Comparison of ENCODE assay signal across 14 mouse cellular contexts in the genomic region with DNA sequence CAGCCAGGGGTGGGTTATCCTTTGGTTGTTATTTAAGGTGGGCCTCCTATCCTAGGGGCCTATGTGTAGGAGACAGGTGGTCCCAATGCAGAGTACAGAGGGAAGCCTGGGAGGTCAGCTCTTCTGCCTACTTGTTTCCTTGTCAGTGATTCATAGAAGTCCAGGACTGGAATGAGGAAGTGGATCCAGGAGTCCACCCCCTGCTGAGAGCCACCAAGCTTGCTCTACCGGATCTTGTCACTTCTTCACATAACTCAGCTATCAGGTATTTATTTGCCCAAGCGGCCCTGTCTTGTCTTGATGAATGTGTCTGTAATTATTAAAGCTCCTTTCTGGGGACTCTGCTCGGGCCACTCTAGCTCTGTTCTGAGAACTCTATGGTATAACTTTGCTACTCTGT. TPM values are rescaled to one million over a fixed set of nuclear protein-coding genes. Genes with fewer than 3 reads are reported as not detected.
A peak's percentile ranks its signal among the peaks of the same experiment; 100 is the strongest.
DNase-seq lines count a peak whose midpoint lies in the region; ATAC-seq and TF ChIP-seq lines count a peak whose summit lies in the region.
"Had no signal": no experiment of that assay in that cellular context is flagged by ENCODE, and none has a peak within 500 bp of the region (broad histone marks: within the 10 kb centered on the region; RNA-seq: fewer than 3 reads in every experiment).

No protein-coding gene starts in this region.

- H3K79me2 ChIP-seq in heart, adult 2 months (replicated peaks; ENCODE audit: control insufficient read depth, insufficient read depth, low read length): no peaks in the 10 kb centered on the region

- peaks cover 17% of the 10 kb centered on the region for H3K4me1 ChIP-seq in kidney, embryonic 14.5 days (ENCODE audit: control insufficient read depth, insufficient read depth, low read length)
- H3K4me1 ChIP-seq in kidney, adult 2 months (ENCODE audit: control insufficient read depth, insufficient read depth, low read length): peaks cover 50% of the 10 kb centered on the region
- H3K4me1 ChIP-seq in limb, embryonic 14.5 days (ENCODE audit: control insufficient read depth, insufficient read depth, low read length): no peaks in the 10 kb centered on the region
- H3K4me1 ChIP-seq in heart, adult 2 months (ENCODE audit: control insufficient read depth, insufficient read depth, low read length): no peaks in the 10 kb centered on the region
- H3K4me1 ChIP-seq: heart, embryonic 15.5 days had no signal

- no peak for TF ChIP-seq CTCF in kidney, adult 2 months (conservative IDR thresholded peaks at IDR 0.05; ENCODE audit: insufficient read depth, insufficient read length, low read depth, low read length)
- no peak for TF ChIP-seq CTCF in heart, adult 2 months (IDR thresholded peaks at IDR 0.05)

- no peaks in the 10 kb centered on the region for H3K36me3 ChIP-seq in kidney, embryonic 14.5 days (ENCODE audit: control insufficient read depth, insufficient read depth, low read length)
- no peaks in the 10 kb centered on the region for H3K36me3 ChIP-seq in kidney, adult 2 months (ENCODE audit: control insufficient read depth, insufficient read depth, low read length)
- H3K36me3 ChIP-seq in limb, embryonic 14.5 days (ENCODE audit: control insufficient read depth, insufficient read depth, low read length): no peaks in the 10 kb centered on the region
- H3K36me3 ChIP-seq in heart, adult 2 months (ENCODE audit: control insufficient read depth, insufficient read depth, low read length): no peaks in the 10 kb centered on the region
- H3K36me3 ChIP-seq: heart, embryonic 15.5 days had no signal

- H3K27me3 ChIP-seq in kidney, embryonic 14.5 days (ENCODE audit: control insufficient read depth, insufficient read depth, low read length): no peaks in the 10 kb centered on the region
- no peaks in the 10 kb centered on the region for H3K27me3 ChIP-seq in kidney, adult 2 months (replicated peaks; ENCODE audit: control insufficient read depth, insufficient read depth, low read length)
- H3K27me3 ChIP-seq in limb, embryonic 14.5 days (ENCODE audit: control insufficient read depth, insufficient read depth, low read length): no peaks in the 10 kb centered on the region
- no peaks in the 10 kb centered on the region for H3K27me3 ChIP-seq in heart, adult 2 months (ENCODE audit: control insufficient read depth, insufficient read depth, low read length)
- H3K27me3 ChIP-seq: heart, embryonic 15.5 days had no signal

- no peaks in the 10 kb centered on the region for H3K9me3 ChIP-seq in kidney, embryonic 14.5 days (ENCODE audit: control insufficient read depth, low read length)
- no peaks in the 10 kb centered on the region for H3K9me3 ChIP-seq in limb, embryonic 14.5 days (ENCODE audit: control insufficient read depth, low read length)
- H3K9me3 ChIP-seq: heart, embryonic 15.5 days had no signal

- no peak overlapping the region for H3K9ac ChIP-seq in kidney, embryonic 14.5 days (ENCODE audit: low read depth, low read length)
- no peak overlapping the region for H3K9ac ChIP-seq in limb, embryonic 14.5 days (ENCODE audit: low read depth, low read length, severe bottlenecking)
- no peak overlapping the region for H3K9ac ChIP-seq in heart, adult 2 months (ENCODE audit: low read depth, low read length)
- H3K9ac ChIP-seq: heart, embryonic 15.5 days had no signal

- H3K4me3 ChIP-seq in kidney, embryonic 14.5 days (ENCODE audit: low read length): no peak overlapping the region
- no peak overlapping the region for H3K4me3 ChIP-seq in kidney, adult 2 months (ENCODE audit: insufficient read depth, low read depth, low read length)
- no peak overlapping the region for H3K4me3 ChIP-seq in limb, embryonic 14.5 days (replicated peaks; ENCODE audit: low read length)
- no peak overlapping the region for H3K4me3 ChIP-seq in heart, adult 2 months
- H3K4me3 ChIP-seq: heart, embryonic 15.5 days had no signal

- TF ChIP-seq EP300 in heart, adult 2 months (IDR thresholded peaks at IDR 0.05; ENCODE audit: insufficient read depth, low read depth, low read length): no peak

- WGBS in kidney, embryonic 14.5 days: 40% methylated on average over 3 of the region's 3 CpGs
- WGBS in kidney, adult 2 months: 15% methylated on average over 3 of the region's 3 CpGs
- 59% methylated on average over 3 of the region's 3 CpGs for WGBS in limb, embryonic 14.5 days
- 47% methylated on average over 3 of the region's 3 CpGs for WGBS in heart, adult 2 months

- intact Hi-C loops in left cerebral cortex, postnatal 4 days (cut with DNase I): no loop called here
- intact Hi-C loops in heart, adult 2 months (cut with DNase I): no loop called here

- no peak overlapping the region for H3K4me2 ChIP-seq in kidney, embryonic 14.5 days (replicated peaks; ENCODE audit: low read depth, low read length)
- H3K4me2 ChIP-seq in limb, embryonic 14.5 days (replicated peaks; ENCODE audit: low read depth, low read length, severe bottlenecking): no peak overlapping the region
- H3K4me2 ChIP-seq: heart, embryonic 15.5 days had no signal

- ATAC-seq in kidney, embryonic 14.5 days (ENCODE audit: low FRiP score, low TSS enrichment): no peak
- no peak for ATAC-seq in limb, embryonic 14.5 days (ENCODE audit: low FRiP score, low read depth)
- ATAC-seq: inflammation-experienced regulatory T-cells, adult 6 months had no signal

- no peak overlapping the region for H3K27ac ChIP-seq in kidney, embryonic 14.5 days (ENCODE audit: low read depth, low read length)
- peak overlapping the region; percentile 62 for H3K27ac ChIP-seq in kidney, adult 2 months (ENCODE audit: insufficient read depth, low read depth, low read length)
- H3K27ac ChIP-seq in limb, embryonic 14.5 days (replicated peaks; ENCODE audit: low read depth, low read length): no peak overlapping the region
- H3K27ac ChIP-seq in heart, adult 2 months: no peak overlapping the region
- H3K27ac ChIP-seq: heart, embryonic 15.5 days had no signal

- DNase-seq in kidney, adult 11 months: peak; percentile 89
- DNase-seq in Muller cell, postnatal 12 days (ENCODE audit: inconsistent ontology term): peak; percentile 73
- peak; percentile 89 for DNase-seq in kidney, adult 2 months
- peak; percentile 38 for DNase-seq in limb, embryonic 14.5 days (ENCODE audit: low spot score)
- DNase-seq in T-cell, adult 2 months (ENCODE audit: low spot score): no peak
- no peak for DNase-seq in left cerebral cortex, postnatal 4 days
- DNase-seq in heart, adult 2 months: no peak
- DNase-seq: cerebellum, adult 9-10 months; lung, postnatal 14 days; right cerebral cortex, adult 18-20 months; thymus, adult 2 months had no signal

- TF ChIP-seq POLR2A in kidney, adult 2 months (IDR thresholded peaks at IDR 0.05; ENCODE audit: low read depth, low read length): no peak
- no peak for TF ChIP-seq POLR2A in limb, embryonic 14.5 days (IDR thresholded peaks at IDR 0.05; ENCODE audit: borderline replicate concordance, extremely low read depth, insufficient read depth, insufficient read length)
- no peak for TF ChIP-seq POLR2A in heart, adult 2 months (IDR thresholded peaks at IDR 0.05; ENCODE audit: insufficient read depth, low read depth, low read length)

RNA-seq across cellular contexts. Expression of a gene that starts 24.8 kb away (rescaled TPM):
- 5.0 and 9.5 TPM in 2 replicates for polyA plus RNA-seq in kidney, embryonic 14.5 days (2014; fragmentation: Nextera tagmentation; extraction: Ambion mirVana)
- polyA plus RNA-seq in kidney, adult 2 months (2012; rRNA removed): 91.9 and 110 TPM in 2 replicates
- 9.1 and 13.9 TPM in 2 replicates for polyA plus RNA-seq in limb, embryonic 14.5 days (2012; rRNA removed)
- polyA plus RNA-seq in limb, embryonic 14.5 days (2014; fragmentation: Nextera tagmentation; extraction: Ambion mirVana): 5.8 and 10.2 TPM in 2 replicates
- total RNA-seq in left cerebral cortex, postnatal 4 days (2021): 100 to 1,000 TPM; 106 to 129 TPM
- 1 to 10 TPM in 1 of 2 experiments, under 1 TPM in 1; 0.84 to 2.1 TPM for total RNA-seq in heart, adult 2 months (2021)
- polyA plus RNA-seq in heart, adult 2 months (2012; rRNA removed): 0.50 and 1.1 TPM in 2 replicates

Comparison
In these comparisons a context has a peak if more than half of its experiments do, and no peak if none do; other contexts are left out.
1. DNase-seq: peak in kidney, adult 11 months (single experiment), Muller cell, postnatal 12 days (single experiment), kidney, adult 2 months (single experiment) and limb, embryonic 14.5 days (single experiment); none in T-cell, adult 2 months (single experiment), left cerebral cortex, postnatal 4 days (single experiment) and heart, adult 2 months (0 of 2).